Mouse (Mus musculus) midbrain, embryonic 10.5 days (tissue): ENCODE results near the gene Nfya. TPM values are rescaled to one million over a fixed set of nuclear protein-coding genes. Genes with fewer than 3 reads are reported as not detected.

Experiments used
- DNase-seq: peaks from one replicate; pipeline ENCODE4 v3.0.0-alpha.2; 2017; ENCODE audit warnings: low spot score
- H3K27ac ChIP-seq: fragments of 300-500 bp; sonication (generic); replicated peaks from 2 replicates; pipeline ENCODE4 v1.5.1; 2016; ENCODE audit warnings: mild to moderate bottlenecking
- H3K27me3 ChIP-seq: fragments of 300-500 bp; sonication (generic); 2 replicates; pipeline ENCODE4 v1.6.1; 2016; ENCODE audit warnings: low read depth, mild to moderate bottlenecking; ENCODE audit not compliant: poor library complexity, severe bottlenecking
- H3K36me3 ChIP-seq: fragments of 300-500 bp; sonication (generic); 2 replicates; pipeline ENCODE4 v1.6.1; 2016; ENCODE audit warnings: mild to moderate bottlenecking, moderate library complexity
- H3K4me1 ChIP-seq: fragments of 300-500 bp; sonication (generic); 2 replicates; pipeline ENCODE4 v1.6.1; 2016
- H3K4me3 ChIP-seq: fragments of 300-500 bp; sonication (generic); 2 replicates; pipeline ENCODE4 v1.5.1; 2016; ENCODE audit warnings: mild to moderate bottlenecking, moderate library complexity
- H3K9me3 ChIP-seq: fragments of 300-500 bp; sonication (generic); replicated peaks from 2 replicates; pipeline ENCODE4 v1.6.1; 2016; ENCODE audit warnings: mild to moderate bottlenecking
- WGBS: fragments of 180-500 bp; shearing (Covaris S2); methylation state at CpG from one replicate; pipeline ENCODE4 v1.1.7; 2016; 5-methylcytosine and 5-hydroxymethylcytosine counted together
- polyA plus RNA-seq: library from polyadenylated mRNA; unstranded; fragments of >200 nt; fragmentation: Nextera tagmentation; extraction: Ambion mirVana; gene quantifications from 2 replicates; pipeline ENCODE4 v1.2.1, GENCODE M21; 2016

Gene Nfya
- polyA plus RNA-seq, 1 experiment from 2014 or later, result 15.8 TPM

- Histone ChIP-seq H3K9me3 (no peaks in the 10 kb centered on the region), H3K27me3 (no peaks in the 10 kb centered on the region), H3K4me1 (no peaks in the 10 kb centered on the region), H3K36me3 (no peaks in the 10 kb centered on the region), H3K27ac (no peak within 1 kb of the TSS), H3K4me3 (no peak within 1 kb of the TSS)
- WGBS, result 77% methylated on average over 5 of the region's 5 CpGs
- no peak for DNase-seq
Observed at GRCm38 (mm10) chr17:48346231-48346630, 63.5 kb downstream of the Nfya start, which contains the start of gene Trem2. Gene Trem2, plus strand, starts transcription at chr17:48346401.

DNA sequence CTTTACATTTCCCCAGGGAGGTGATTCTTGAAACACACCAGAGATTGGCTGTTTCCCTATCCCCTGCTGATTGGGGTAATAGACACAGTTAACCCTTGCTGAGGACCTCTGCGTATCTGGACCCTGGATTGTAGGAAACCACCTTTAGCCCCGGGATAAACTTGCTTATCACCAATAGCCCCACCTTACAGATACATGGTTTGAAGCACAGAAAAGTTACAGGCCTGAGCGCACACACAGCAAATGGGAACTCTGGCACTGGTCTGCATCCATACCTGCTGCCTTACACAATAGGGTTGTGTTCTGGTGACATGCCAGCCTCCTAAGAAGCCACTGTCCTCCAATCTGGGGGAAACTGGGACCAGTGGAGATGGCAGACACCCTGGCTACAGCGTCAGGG is 63.9 kb downstream of the Nfya start:
- no peak overlapping the region for H3K4me3 ChIP-seq
- H3K27ac ChIP-seq, result no peak overlapping the region
- no peaks in the 10 kb centered on the region for H3K27me3 ChIP-seq
- H3K36me3 ChIP-seq, result no peaks in the 10 kb centered on the region
- H3K9me3 ChIP-seq, result no peaks in the 10 kb centered on the region
- H3K4me1 ChIP-seq, result no peaks in the 10 kb centered on the region
- 89% methylated on average over 4 of the region's 4 CpGs for WGBS
- no peak for DNase-seq

GRCm38 (mm10) chr17:48343065-48343464 is 66.6 kb downstream of the Nfya start:
- no peaks in the 10 kb centered on the region for H3K9me3 ChIP-seq
- H3K4me1 ChIP-seq, result no peaks in the 10 kb centered on the region
- WGBS, result 84% methylated on average over 2 of the region's 2 CpGs
- H3K4me3 ChIP-seq, result no peak overlapping the region
- H3K27ac ChIP-seq, result no peak overlapping the region
- H3K27me3 ChIP-seq, result no peaks in the 10 kb centered on the region
- DNase-seq, result no peak
- H3K36me3 ChIP-seq, result no peaks in the 10 kb centered on the region

- H3K4me3 ChIP-seq, result no peak overlapping the region
- no peaks in the 10 kb centered on the region for H3K27me3 ChIP-seq
- no peak overlapping the region for H3K27ac ChIP-seq
- no peaks in the 10 kb centered on the region for H3K36me3 ChIP-seq
- no peak for DNase-seq
- no peaks in the 10 kb centered on the region for H3K4me1 ChIP-seq
- no peaks in the 10 kb centered on the region for H3K9me3 ChIP-seq
- WGBS, result 85% methylated on average over 3 of the region's 3 CpGs
Observed at GRCm38 (mm10) chr17:48341947-48342346, 67.8 kb downstream of the Nfya start.

GRCm38 (mm10) chr17:48340267-48340666 is 69.4 kb downstream of the Nfya start:
- DNase-seq, result no peak
- H3K4me1 ChIP-seq, result no peaks in the 10 kb centered on the region
- WGBS, result 91% methylated on average over 1 of the region's 1 CpGs

More at GRCm38 (mm10) chr17:48340267-48340666, 69.4 kb downstream of the Nfya start:
- Histone ChIP-seq H3K9me3 (no peaks in the 10 kb centered on the region), H3K36me3 (no peaks in the 10 kb centered on the region), H3K27me3 (no peaks in the 10 kb centered on the region), H3K27ac (no peak overlapping the region), H3K4me3 (no peak overlapping the region)

Other genes with a start within 250 kb of the Nfya start
- gene A530064D06Rik, start 242.6 kb downstream of the Nfya start, polyA plus RNA-seq, result not detected in 2 replicates
- gene Trem1, start 177.1 kb downstream of the Nfya start, polyA plus RNA-seq, result not detected in 2 replicates
- not detected in 2 replicates for gene Trem3, start 162.1 kb downstream of the Nfya start, polyA plus RNA-seq
- gene Treml4, start 145.6 kb downstream of the Nfya start, polyA plus RNA-seq, result 0.20 and 0.32 TPM in 2 replicates
- gene Treml2, start 110.4 kb downstream of the Nfya start, polyA plus RNA-seq, result 0.24 and 0.53 TPM in 2 replicates
- gene B430306N03Rik, start 93.8 kb downstream of the Nfya start, polyA plus RNA-seq, result 0.06 TPM in 1 of 2 replicates, not detected in the other
- gene Trem2, start 63.5 kb downstream of the Nfya start, polyA plus RNA-seq, result 1.7 and 2.3 TPM in 2 replicates
- 2.0 and 2.7 TPM in 2 replicates for gene Treml1, start 50.0 kb downstream of the Nfya start, polyA plus RNA-seq
- 102 and 113 TPM in 2 replicates for gene Oard1, start 108 bp upstream of the Nfya start, polyA plus RNA-seq
- gene Apobec2, start 23.0 kb upstream of the Nfya start, polyA plus RNA-seq, result 1.1 and 1.3 TPM in 2 replicates
- 0.43 TPM in 1 of 2 replicates, not detected in the other for gene Tspo2, start 41.6 kb upstream of the Nfya start, polyA plus RNA-seq
- 0.21 TPM in 1 of 2 replicates, not detected in the other for gene Unc5cl, start 45.0 kb upstream of the Nfya start, polyA plus RNA-seq